Mouse (Mus musculus): ENCODE data around the gene Frmd8. TPM values are rescaled to one million over a fixed set of nuclear protein-coding genes. Genes with fewer than 3 reads are reported as not detected.

The Frmd8 gene
- polyA plus RNA-seq, 1 experiment from 2014 or later = 17.6 TPM

GRCm38 (mm10) chr19:5806051-5806808 lies 68.8 kb downstream of the Frmd8 start:
- Histone ChIP-seq H3K9ac (no peak overlapping the region), H3K27me3 (no peaks in the 10 kb centered on the region), H3K4me2 (peak overlapping the region; percentile 5; the same call in 1 of the 2 replicates), H3K36me3 (no peaks in the 10 kb centered on the region), H3K9me3 (no peaks in the 10 kb centered on the region), H3K4me3 (no peak overlapping the region), H3K4me1 (replicated peaks) (peaks cover 52% of the 10 kb centered on the region), H3K27ac (replicated peaks) (peak overlapping the region; percentile 81)
- 3% methylated on average over 8 of the region's 8 CpGs for WGBS
- no peak for ATAC-seq (ENCODE audit: low FRiP score, low read depth)

- H3K36me3 ChIP-seq = no peaks in the 10 kb centered on the region
- H3K4me1 ChIP-seq (replicated peaks) = peaks cover 34% of the 10 kb centered on the region
- peak overlapping the region; percentile 56; the same call in 1 of the 2 replicates for H3K9ac ChIP-seq
- H3K4me3 ChIP-seq = no peak overlapping the region
- no peaks in the 10 kb centered on the region for H3K9me3 ChIP-seq
- 43% methylated on average over 8 of the region's 8 CpGs for WGBS
- H3K27me3 ChIP-seq = no peaks in the 10 kb centered on the region
- H3K4me2 ChIP-seq = peak overlapping the region; percentile 92
- no peak for ATAC-seq (ENCODE audit: low FRiP score, low read depth)
- peak overlapping the region; percentile 100 for H3K27ac ChIP-seq (replicated peaks)
Observed at GRCm38 (mm10) chr19:5804371-5804899, 70.6 kb downstream of the Frmd8 start.

- H3K9me3 ChIP-seq = no peaks in the 10 kb centered on the region
- peak overlapping the region; percentile 56 for H3K9ac ChIP-seq
- H3K27me3 ChIP-seq = no peaks in the 10 kb centered on the region
- no peaks in the 10 kb centered on the region for H3K36me3 ChIP-seq
- H3K4me2 ChIP-seq = peak overlapping the region; percentile 92
- WGBS = under 1% methylated on average over 16 of the region's 16 CpGs
- H3K4me1 ChIP-seq (replicated peaks) = peaks cover 31% of the 10 kb centered on the region
- peak overlapping the region; percentile 93 for H3K4me3 ChIP-seq
- H3K27ac ChIP-seq (replicated peaks) = peak overlapping the region; percentile 100
- ATAC-seq (ENCODE audit: low FRiP score, low read depth) = no peak; the same call in 1 of the 2 replicates
Observed at GRCm38 (mm10) chr19:5803881-5804279, 71.2 kb downstream of the Frmd8 start.

GRCm38 (mm10) chr19:5803041-5803880 lies 71.8 kb downstream of the Frmd8 start:
- under 1% methylated on average over 67 of the region's 67 CpGs for WGBS
- Histone ChIP-seq H3K4me1 (replicated peaks) (peaks cover 29% of the 10 kb centered on the region), H3K9me3 (no peaks in the 10 kb centered on the region), H3K9ac (peak overlapping the region; percentile 98), H3K27me3 (no peaks in the 10 kb centered on the region), H3K4me2 (peak overlapping the region; percentile 92), H3K4me3 (peak overlapping the region; percentile 93), H3K27ac (replicated peaks) (peak overlapping the region; percentile 100), H3K36me3 (peaks cover 3% of the 10 kb centered on the region; the same call in 1 of the 2 replicates)
- peak; percentile 98 for ATAC-seq (ENCODE audit: low FRiP score, low read depth)

- no peak for ATAC-seq (ENCODE audit: low FRiP score, low read depth)
- peak overlapping the region; percentile 93 for H3K4me3 ChIP-seq
- no peaks in the 10 kb centered on the region for H3K9me3 ChIP-seq
- 0% methylated on average over 4 of the region's 4 CpGs for WGBS
- peak overlapping the region; percentile 92 for H3K4me2 ChIP-seq
- H3K4me1 ChIP-seq (replicated peaks) = peaks cover 32% of the 10 kb centered on the region
- no peaks in the 10 kb centered on the region for H3K27me3 ChIP-seq
- H3K36me3 ChIP-seq = peaks cover 7% of the 10 kb centered on the region
- peak overlapping the region; percentile 100 for H3K27ac ChIP-seq (replicated peaks)
- H3K9ac ChIP-seq = peak overlapping the region; percentile 98
Observed at GRCm38 (mm10) chr19:5802787-5803040, 72.4 kb downstream of the Frmd8 start.

GRCm38 (mm10) chr19:5802011-5802786 lies 72.9 kb downstream of the Frmd8 start:
- peak overlapping the region; percentile 93 for H3K4me3 ChIP-seq
- H3K4me2 ChIP-seq = peak overlapping the region; percentile 92
- H3K9ac ChIP-seq = peak overlapping the region; percentile 98
- H3K9me3 ChIP-seq = no peaks in the 10 kb centered on the region
- peaks cover 37% of the 10 kb centered on the region for H3K4me1 ChIP-seq (replicated peaks)
- under 1% methylated on average over 25 of the region's 25 CpGs for WGBS
- no peaks in the 10 kb centered on the region for H3K27me3 ChIP-seq
- peak overlapping the region; percentile 100 for H3K27ac ChIP-seq (replicated peaks)
- no peak for ATAC-seq (ENCODE audit: low FRiP score, low read depth)
- peaks cover 12% of the 10 kb centered on the region for H3K36me3 ChIP-seq

- WGBS = 3% methylated on average over 3 of the region's 3 CpGs
- Histone ChIP-seq H3K4me1 (replicated peaks) (peaks cover 39% of the 10 kb centered on the region), H3K9ac (peak overlapping the region; percentile 98), H3K36me3 (peaks cover 19% of the 10 kb centered on the region), H3K27me3 (no peaks in the 10 kb centered on the region), H3K4me3 (peak overlapping the region; percentile 93), H3K9me3 (no peaks in the 10 kb centered on the region), H3K4me2 (peak overlapping the region; percentile 92), H3K27ac (replicated peaks) (peak overlapping the region; percentile 100)
- no peak for ATAC-seq (ENCODE audit: low FRiP score, low read depth)
Observed at GRCm38 (mm10) chr19:5801432-5801964, 73.6 kb downstream of the Frmd8 start.

GRCm38 (mm10) chr19:5800632-5801431 lies 74.2 kb downstream of the Frmd8 start:
- WGBS = 1% methylated on average over 19 of the region's 19 CpGs
- Histone ChIP-seq H3K9me3 (no peaks in the 10 kb centered on the region), H3K36me3 (peaks cover 25% of the 10 kb centered on the region), H3K27ac (replicated peaks) (peak overlapping the region; percentile 100), H3K27me3 (no peaks in the 10 kb centered on the region), H3K9ac (peak overlapping the region; percentile 98), H3K4me2 (peak overlapping the region; percentile 92), H3K4me1 (replicated peaks) (peaks cover 40% of the 10 kb centered on the region), H3K4me3 (peak overlapping the region; percentile 93)
- ATAC-seq (ENCODE audit: low FRiP score, low read depth) = no peak

GRCm38 (mm10) chr19:5800350-5800631 lies 74.8 kb downstream of the Frmd8 start:
- Histone ChIP-seq H3K9me3 (no peaks in the 10 kb centered on the region), H3K9ac (peak overlapping the region; percentile 98), H3K4me1 (replicated peaks) (peaks cover 43% of the 10 kb centered on the region), H3K4me3 (peak overlapping the region; percentile 93), H3K4me2 (peak overlapping the region; percentile 92), H3K36me3 (peaks cover 31% of the 10 kb centered on the region), H3K27ac (replicated peaks) (peak overlapping the region; percentile 100), H3K27me3 (no peaks in the 10 kb centered on the region)
- WGBS = 2% methylated on average over 2 of the region's 2 CpGs
- ATAC-seq (ENCODE audit: low FRiP score, low read depth) = no peak
